Mouse (Mus musculus) retina, postnatal 7 days (tissue): ENCODE data around the gene Lamb3.

ENCODE experiments used
- DNase-seq: peaks from one replicate; pipeline ENCODE4 v3.0.0-alpha.2; 2012; ENCODE audit warnings: low read depth, low spot score

Lamb3 gene

GRCm38 (mm10) chr1:193201383-193201778 lies 6.1 kb upstream of the Lamb3 start, which contains the start of gene Traf3ip3:
Gene Traf3ip3 (minus strand): TSS chr1:193201703.
- DNase-seq, result no peak

GRCm38 (mm10) chr1:193203821-193204220 lies 3.7 kb upstream of the Lamb3 start:
- DNase-seq, result no peak

- DNase-seq, result no peak
These were observed 2.1 kb upstream of the Lamb3 start for GRCm38 (mm10) chr1:193205431-193205830.

GRCm38 (mm10) chr1:193208178-193208577 lies 679 bp downstream of the Lamb3 start:
- DNase-seq, result no peak

GRCm38 (mm10) chr1:193211371-193211770 lies 3.9 kb downstream of the Lamb3 start:
- no peak for DNase-seq

GRCm38 (mm10) chr1:193214053-193214452 lies 6.6 kb downstream of the Lamb3 start:
- DNase-seq, result no peak

GRCm38 (mm10) chr1:193216000-193216399 lies 8.5 kb downstream of the Lamb3 start:
- DNase-seq, result no peak

- no peak for DNase-seq
These were observed 12.9 kb downstream of the Lamb3 start for GRCm38 (mm10) chr1:193220408-193220807.

GRCm38 (mm10) chr1:193225531-193225930 lies 18.0 kb downstream of the Lamb3 start:
- DNase-seq, result no peak

GRCm38 (mm10) chr1:193226114-193226513 lies 18.6 kb downstream of the Lamb3 start:
- no peak for DNase-seq

- DNase-seq, result no peak
These were observed 19.4 kb downstream of the Lamb3 start for GRCm38 (mm10) chr1:193226724-193227522.

GRCm38 (mm10) chr1:193227537-193227936 lies 20.0 kb downstream of the Lamb3 start:
- no peak for DNase-seq

GRCm38 (mm10) chr1:193229570-193229969 lies 22.1 kb downstream of the Lamb3 start:
- DNase-seq, result no peak

GRCm38 (mm10) chr1:193230531-193230930 lies 23.0 kb downstream of the Lamb3 start:
- no peak for DNase-seq

GRCm38 (mm10) chr1:193230935-193231334 lies 23.4 kb downstream of the Lamb3 start:
- DNase-seq, result no peak

- DNase-seq, result no peak
These were observed 25.2 kb downstream of the Lamb3 start for GRCm38 (mm10) chr1:193232732-193233131.

GRCm38 (mm10) chr1:193234130-193234645 lies 26.7 kb downstream of the Lamb3 start:
- no peak for DNase-seq

GRCm38 (mm10) chr1:193234930-193235329 lies 27.4 kb downstream of the Lamb3 start:
- DNase-seq, result no peak

- no peak for DNase-seq
These were observed 30.9 kb downstream of the Lamb3 start for GRCm38 (mm10) chr1:193238426-193238825.

- no peak for DNase-seq
These were observed 33.9 kb downstream of the Lamb3 start for GRCm38 (mm10) chr1:193241436-193241835.

- no peak for DNase-seq
These were observed 34.7 kb downstream of the Lamb3 start for GRCm38 (mm10) chr1:193242238-193242637.

GRCm38 (mm10) chr1:193242863-193243262 lies 35.4 kb downstream of the Lamb3 start:
- DNase-seq, result no peak

- no peak for DNase-seq
These were observed 36.2 kb downstream of the Lamb3 start for GRCm38 (mm10) chr1:193243571-193244193.
